Mouse (Mus musculus) mouse embryonic stem cell (cell line): Measurements from ENCODE around the gene Ptprt.
"Not testable (repeated sequence)": the region's sequence is repeated elsewhere in the genome, so short reads cannot be mapped to it uniquely, and the experiment has no call there.

Source experiments
- in situ Hi-C, 2 experiments: fragments of 300-500 bp; cut with MboI; formaldehyde crosslinking; loops; 1 replicate in 1 of 2; 3 replicates in 1 of 2; pipeline ENCODE4 v1.14.3; 2019 to 2020; ENCODE audit warnings: low sequenced_read_pairs in 2 of 2, low pct_unique_long_range_greater_than_20kb in 1 of 2, mixed read lengths in 1 of 2; ENCODE audit not compliant: unreplicated experiment in 1 of 2

Ptprt gene

GRCm38 (mm10) chr2:162294070-162294469 lies 366.9 kb downstream of the Ptprt start:
- in situ Hi-C loops: no loop called here

GRCm38 (mm10) chr2:162282606-162283005 lies 378.3 kb downstream of the Ptprt start:
- in situ Hi-C loops: no loop called here

GRCm38 (mm10) chr2:162282121-162282520 lies 378.8 kb downstream of the Ptprt start:
- in situ Hi-C loops: no loop called here

- in situ Hi-C loops: no loop called here
These were observed 387.1 kb downstream of the Ptprt start for GRCm38 (mm10) chr2:162273826-162274225.

GRCm38 (mm10) chr2:162251272-162251671 lies 409.7 kb downstream of the Ptprt start:
- in situ Hi-C loops: no loop called here

GRCm38 (mm10) chr2:162248296-162248695 lies 412.7 kb downstream of the Ptprt start:
- in situ Hi-C loops: no loop called here

GRCm38 (mm10) chr2:162222476-162222875 lies 438.5 kb downstream of the Ptprt start:
- in situ Hi-C loops: no loop called here

GRCm38 (mm10) chr2:162220586-162220985 lies 440.4 kb downstream of the Ptprt start:
- in situ Hi-C loops: no loop called here

- in situ Hi-C loops: no loop called here
These were observed 441.4 kb downstream of the Ptprt start for GRCm38 (mm10) chr2:162219507-162219906.

GRCm38 (mm10) chr2:162217896-162218295 lies 443.1 kb downstream of the Ptprt start:
- in situ Hi-C loops: no loop called here

- in situ Hi-C loops: no loop called here
These were observed 448.6 kb downstream of the Ptprt start for GRCm38 (mm10) chr2:162212397-162212796.

GRCm38 (mm10) chr2:162210564-162210963 lies 450.4 kb downstream of the Ptprt start:
- in situ Hi-C loops: no loop called here

- in situ Hi-C loops: no loop called here
These were observed 463.6 kb downstream of the Ptprt start for GRCm38 (mm10) chr2:162197316-162197715.

GRCm38 (mm10) chr2:162182621-162183475 lies 478.1 kb downstream of the Ptprt start:
- in situ Hi-C loops: no loop called here

GRCm38 (mm10) chr2:162181826-162182225 lies 479.1 kb downstream of the Ptprt start:
- in situ Hi-C loops: no loop called here

GRCm38 (mm10) chr2:162172529-162172928 lies 488.4 kb downstream of the Ptprt start:
- in situ Hi-C loops: no loop called here

- in situ Hi-C loops: no loop called here
These were observed 519.0 kb downstream of the Ptprt start for GRCm38 (mm10) chr2:162141845-162142411.

GRCm38 (mm10) chr2:162136176-162136575 lies 524.8 kb downstream of the Ptprt start:
- in situ Hi-C loops: not testable (repeated sequence)

- in situ Hi-C loops: no loop called here
These were observed 529.2 kb downstream of the Ptprt start for GRCm38 (mm10) chr2:162131607-162132304.
